Mouse (Mus musculus) cerebral cortex, adult 2 months (tissue): ENCODE measurements around the gene Ccdc54.

Experiments
- WGBS: fragments of 180-500 bp; shearing (Covaris S2); methylation state at CpG from one replicate; pipeline ENCODE4 v1.1.7; 2018; 5-methylcytosine and 5-hydroxymethylcytosine counted together

The Ccdc54 gene

DNA sequence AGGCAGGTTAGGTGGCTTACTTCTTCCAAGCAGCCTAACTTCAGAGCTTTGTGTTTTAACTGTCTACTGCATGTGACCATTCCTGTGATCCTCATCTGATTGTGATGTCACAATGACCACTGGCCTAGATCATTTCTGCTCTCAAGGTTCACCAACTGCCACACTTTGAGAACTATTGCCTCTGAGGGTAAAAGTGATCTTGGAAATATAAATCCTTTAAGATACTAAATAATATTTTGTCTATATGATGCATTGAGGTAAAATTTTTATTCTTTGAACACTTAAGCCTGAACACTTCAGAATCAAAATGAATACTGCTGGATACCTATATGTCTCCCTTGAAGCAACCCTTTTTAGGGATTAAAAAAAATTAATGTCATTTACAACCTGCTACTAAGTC lies at the start of gene Ccdc54:
TSS of gene Ccdc54 (minus strand) at position 101 of the 400 bp plus-strand sequence.

DNA sequence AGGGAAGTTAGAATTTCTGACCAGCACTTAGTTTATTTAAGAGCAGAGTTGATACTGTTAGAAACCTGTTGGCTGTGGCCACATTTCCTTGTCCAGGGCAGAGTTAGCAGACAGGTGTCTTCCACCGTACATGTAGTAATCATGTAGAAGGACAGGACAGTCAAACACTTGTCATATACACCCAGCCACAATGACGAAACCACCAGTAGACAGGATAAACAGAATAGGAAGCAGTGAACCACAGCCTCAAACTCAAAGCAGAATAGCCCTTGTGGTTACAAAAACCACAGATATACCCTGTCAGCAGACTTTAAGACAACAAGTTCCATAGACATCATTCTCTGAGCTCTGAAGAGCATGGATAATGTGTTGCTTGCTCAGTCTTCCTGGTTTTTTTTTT lies 41.6 kb upstream of the Ccdc54 start:
- WGBS: 86% methylated on average over 2 of the region's 2 CpGs

DNA sequence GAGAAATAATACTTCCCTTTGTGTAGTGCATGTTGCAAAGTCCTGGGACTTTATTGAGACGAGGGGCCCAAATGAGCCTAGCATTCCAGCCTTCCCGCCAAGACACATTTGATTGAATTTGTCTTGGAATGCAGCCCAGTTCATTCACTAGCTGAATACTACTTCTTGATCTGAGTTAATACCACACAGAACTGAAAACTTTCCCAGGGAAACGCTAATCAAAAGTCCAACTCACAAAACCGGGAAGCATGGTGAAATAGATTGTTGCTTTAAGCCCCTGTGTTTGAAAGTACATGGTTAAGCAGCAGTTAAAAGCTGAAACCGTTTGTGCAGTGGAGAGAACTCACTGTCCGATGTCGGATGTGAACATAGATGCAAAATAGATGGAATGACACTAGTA lies 24.6 kb upstream of the Ccdc54 start:
- 52% methylated on average over 7 of the region's 7 CpGs for WGBS

GRCm38 (mm10) chr16:50612944-50613343 lies 22.0 kb upstream of the Ccdc54 start:
- WGBS: 53% methylated on average over 4 of the region's 4 CpGs

DNA sequence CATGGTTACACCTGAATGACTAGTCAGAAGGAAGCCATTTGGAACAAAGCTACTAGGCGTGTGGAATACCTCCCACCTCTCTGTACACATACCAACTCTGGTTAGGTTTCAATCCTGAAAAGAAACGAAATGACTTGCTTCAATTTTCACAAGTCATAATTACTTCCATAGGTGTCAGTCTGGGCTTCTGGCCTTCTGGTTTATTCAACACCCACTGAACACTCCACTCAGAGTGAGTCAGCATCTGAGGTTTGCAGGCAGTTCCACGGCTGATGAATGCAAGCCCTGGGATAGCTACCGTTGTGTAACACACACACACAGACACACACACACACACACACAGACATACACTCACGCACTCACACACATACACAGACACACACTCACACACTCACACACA lies 19.6 kb upstream of the Ccdc54 start:
- WGBS: 57% methylated on average over 5 of the region's 5 CpGs

DNA sequence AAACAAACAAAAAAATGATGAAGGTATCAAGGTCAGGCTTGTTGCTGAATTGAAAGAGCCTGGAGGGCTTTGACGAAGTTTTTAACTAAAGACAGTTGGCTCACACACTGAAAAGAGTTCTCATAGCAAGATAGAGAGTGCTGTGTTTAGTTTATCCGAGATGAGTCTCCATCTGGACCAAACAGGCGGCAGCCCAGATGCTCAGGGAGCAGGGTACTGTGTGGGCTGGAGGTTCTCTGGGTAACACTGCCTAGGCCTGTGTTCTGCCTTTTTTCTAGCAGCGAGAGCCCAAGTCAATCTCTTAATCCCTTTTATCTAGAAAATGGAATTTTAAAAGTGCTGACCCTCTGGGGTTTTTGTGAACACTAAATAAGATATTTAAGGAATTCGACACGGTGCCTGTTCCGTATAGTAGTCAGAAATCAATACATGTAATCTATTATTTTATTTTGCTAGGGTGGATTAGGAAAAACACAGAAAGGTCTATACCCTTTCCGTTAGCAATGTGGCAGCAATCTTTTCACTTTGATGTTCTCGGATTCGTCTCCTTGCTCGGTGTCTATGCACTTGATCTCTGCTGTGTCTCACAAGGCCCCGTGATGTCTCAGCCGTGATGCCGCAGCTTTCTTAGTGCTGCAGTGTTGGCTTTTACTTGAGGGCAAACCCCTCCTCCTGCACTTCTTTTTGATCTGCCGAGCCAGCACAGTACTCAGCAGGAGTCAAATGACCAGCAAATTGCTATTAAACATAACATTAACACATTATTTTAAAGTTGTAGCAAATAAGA lies 17.0 kb upstream of the Ccdc54 start:
- 69% methylated on average over 15 of the region's 15 CpGs for WGBS

DNA sequence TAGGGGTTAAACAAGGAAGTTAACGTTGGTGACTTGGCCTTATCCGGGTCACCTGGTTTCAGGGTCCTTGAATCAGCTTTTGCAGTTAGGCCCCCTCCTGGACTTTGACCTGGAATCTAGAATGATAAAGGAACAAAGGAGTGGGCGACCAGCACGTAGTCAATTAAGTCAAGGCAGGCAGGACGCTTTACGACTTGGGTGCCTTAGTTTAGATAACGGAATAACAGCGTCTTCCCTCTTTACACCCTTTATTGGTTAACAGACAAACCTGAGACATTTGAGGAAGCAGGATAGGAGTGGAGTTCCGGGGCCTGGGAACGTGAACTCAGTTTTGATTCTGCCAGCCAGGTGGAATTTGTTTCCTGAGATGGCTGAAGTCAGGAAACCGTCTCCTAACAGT lies 13.9 kb upstream of the Ccdc54 start:
- 86% methylated on average over 11 of the region's 11 CpGs for WGBS

DNA sequence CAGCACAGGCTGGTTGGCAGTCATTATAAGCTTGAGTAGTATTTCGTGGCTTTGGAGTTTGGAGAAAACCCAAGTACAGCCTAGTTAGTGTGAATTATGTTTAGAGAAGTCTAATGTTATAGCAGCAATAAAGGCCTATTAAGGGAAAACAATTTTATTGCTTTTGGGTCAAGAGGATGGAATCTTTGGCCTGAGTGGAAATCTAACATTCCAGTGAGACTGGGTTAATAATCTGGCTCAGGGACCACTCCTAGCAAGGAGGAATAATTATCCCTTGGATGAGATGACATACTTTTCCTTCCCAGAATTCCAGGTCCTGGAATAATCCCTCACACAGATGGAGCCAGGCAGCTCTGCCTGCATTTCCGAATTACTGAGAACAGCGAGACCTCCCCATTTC lies 11.0 kb upstream of the Ccdc54 start:
- WGBS: 63% methylated on average over 3 of the region's 3 CpGs

GRCm38 (mm10) chr16:50600665-50601064 lies 9.7 kb upstream of the Ccdc54 start:
- 69% methylated on average over 3 of the region's 3 CpGs for WGBS

DNA sequence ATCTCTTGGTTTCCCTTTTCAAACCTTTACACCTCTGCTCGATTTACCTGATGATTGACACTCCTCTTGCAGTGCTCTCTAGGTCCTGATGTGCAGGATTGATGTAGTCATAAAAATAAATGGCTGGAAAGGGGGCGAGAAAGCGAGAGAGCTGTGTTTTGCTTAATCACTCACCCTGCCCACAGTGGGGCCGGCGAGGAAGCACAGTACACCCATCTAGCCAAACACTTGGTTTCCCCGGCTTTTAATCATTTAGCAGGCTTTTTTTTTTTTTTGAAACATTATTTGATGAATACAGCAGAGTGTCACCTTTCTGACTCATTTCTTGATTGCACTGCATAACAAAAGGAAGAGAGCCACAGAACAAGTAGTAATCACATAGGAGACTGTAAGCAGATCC lies 5.7 kb upstream of the Ccdc54 start:
- WGBS: 78% methylated on average over 6 of the region's 6 CpGs

DNA sequence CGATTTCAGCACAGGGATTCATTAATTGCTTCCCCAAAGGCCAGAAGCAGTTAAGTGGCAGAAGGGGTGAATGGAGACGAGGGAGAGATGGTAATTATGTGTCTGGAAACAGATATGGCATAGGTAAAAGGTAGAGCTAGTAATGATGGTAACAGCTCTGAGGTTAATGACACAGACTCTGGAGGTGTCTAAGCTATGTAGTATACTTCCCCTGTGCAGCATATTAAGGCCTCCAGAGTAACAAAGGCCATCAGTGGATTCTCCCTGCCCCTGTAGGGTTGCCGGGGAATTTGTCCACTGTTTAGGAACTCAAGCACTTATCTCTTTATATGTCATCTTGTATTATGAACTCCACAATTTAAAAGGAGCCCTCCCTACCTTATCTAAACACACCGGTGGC lies 5.2 kb upstream of the Ccdc54 start:
- WGBS: 87% methylated on average over 4 of the region's 4 CpGs

DNA sequence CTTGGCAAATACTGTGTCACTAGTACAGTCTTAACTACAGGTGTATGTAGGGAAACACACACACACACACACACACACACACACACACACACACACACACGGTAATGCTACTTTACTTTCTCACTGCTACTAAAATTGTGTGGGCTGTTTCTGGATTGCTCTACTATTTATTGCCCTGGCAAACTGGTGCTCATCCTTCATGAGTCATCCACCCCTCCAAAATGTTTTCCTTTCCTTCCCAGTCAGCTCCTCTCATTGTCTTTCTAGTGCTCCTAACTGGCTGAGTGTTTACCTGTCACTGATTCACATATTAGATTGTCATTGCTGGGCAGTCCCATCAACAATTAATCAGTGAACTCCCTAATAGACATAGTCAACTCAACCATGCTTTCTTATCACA lies 3.9 kb upstream of the Ccdc54 start:
- WGBS: 64% methylated on average over 1 of the region's 1 CpGs

GRCm38 (mm10) chr16:50593361-50593760 lies 2.4 kb upstream of the Ccdc54 start:
- WGBS: 85% methylated on average over 11 of the region's 11 CpGs

DNA sequence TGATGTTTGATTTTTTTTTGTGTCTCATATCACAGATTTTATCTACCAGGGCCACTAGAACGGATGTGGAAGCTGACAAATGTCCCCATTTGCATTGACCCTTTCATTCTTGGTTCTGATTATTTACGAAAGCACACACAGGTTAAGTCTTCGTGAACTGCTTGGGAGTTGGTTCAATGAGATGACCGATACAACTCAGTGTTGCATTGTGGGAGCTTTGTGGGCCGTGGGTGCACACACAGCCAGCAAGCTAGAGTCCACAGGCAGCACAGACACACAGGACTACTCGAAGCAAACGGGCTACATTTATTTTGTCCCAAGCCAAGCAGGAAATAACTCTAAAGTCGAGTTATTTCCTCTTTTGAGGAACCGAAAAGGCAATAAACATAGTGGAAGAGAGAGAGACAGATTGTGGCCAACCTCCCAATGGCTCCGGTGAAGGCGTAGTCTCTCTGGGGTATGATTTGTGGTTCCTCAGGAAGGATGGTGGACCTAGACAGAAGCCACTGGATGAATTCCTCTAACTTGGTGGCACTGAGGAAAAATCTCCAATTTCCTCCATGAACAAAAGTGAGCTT lies 1.3 kb downstream of the Ccdc54 start:
- WGBS: 71% methylated on average over 11 of the region's 11 CpGs

- WGBS: 93% methylated on average over 1 of the region's 1 CpGs
These were observed 2.8 kb downstream of the Ccdc54 start for GRCm38 (mm10) chr16:50588191-50588590.

- WGBS: 90% methylated on average over 7 of the region's 7 CpGs
These were observed 3.8 kb downstream of the Ccdc54 start for GRCm38 (mm10) chr16:50587139-50587538.

DNA sequence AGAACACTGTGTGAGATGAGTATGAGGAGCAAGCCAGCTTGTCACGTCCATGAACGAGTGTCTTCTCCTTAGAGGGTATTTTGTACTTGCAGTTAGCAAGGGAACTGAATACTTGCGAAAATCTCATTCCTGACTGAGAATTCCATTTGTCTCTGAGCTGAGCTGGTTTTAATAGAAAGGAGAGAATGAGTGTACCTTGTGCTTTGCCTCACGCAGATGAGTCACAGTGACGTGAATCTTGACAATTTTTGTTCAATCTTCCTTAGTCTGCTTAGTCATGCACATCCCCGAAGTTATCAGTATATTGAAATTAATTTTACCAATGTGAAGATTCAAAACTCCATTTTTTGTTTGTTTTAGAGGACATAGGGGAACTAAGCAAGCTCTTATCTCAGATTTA lies 12.6 kb downstream of the Ccdc54 start:
- WGBS: 74% methylated on average over 6 of the region's 6 CpGs

DNA sequence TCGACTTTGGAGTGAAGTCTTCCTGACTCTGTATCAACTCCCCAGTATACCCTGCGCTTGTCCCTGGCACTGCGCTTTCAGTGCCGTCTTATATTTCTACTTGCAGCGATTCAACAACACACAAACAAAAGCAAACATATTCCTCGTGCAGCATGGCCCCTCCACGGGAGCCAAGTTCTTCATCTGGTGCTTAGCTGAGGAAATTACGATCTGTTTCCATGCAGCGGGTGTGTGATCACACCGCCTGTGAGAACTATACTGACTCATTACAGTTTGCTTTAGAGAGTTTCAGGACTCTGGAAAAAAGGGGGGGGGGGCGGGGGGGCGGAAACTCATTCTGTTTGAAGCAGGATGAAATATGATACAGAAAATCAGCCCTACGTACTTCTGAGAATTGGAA lies 18.4 kb downstream of the Ccdc54 start:
- WGBS: 43% methylated on average over 13 of the region's 13 CpGs

DNA sequence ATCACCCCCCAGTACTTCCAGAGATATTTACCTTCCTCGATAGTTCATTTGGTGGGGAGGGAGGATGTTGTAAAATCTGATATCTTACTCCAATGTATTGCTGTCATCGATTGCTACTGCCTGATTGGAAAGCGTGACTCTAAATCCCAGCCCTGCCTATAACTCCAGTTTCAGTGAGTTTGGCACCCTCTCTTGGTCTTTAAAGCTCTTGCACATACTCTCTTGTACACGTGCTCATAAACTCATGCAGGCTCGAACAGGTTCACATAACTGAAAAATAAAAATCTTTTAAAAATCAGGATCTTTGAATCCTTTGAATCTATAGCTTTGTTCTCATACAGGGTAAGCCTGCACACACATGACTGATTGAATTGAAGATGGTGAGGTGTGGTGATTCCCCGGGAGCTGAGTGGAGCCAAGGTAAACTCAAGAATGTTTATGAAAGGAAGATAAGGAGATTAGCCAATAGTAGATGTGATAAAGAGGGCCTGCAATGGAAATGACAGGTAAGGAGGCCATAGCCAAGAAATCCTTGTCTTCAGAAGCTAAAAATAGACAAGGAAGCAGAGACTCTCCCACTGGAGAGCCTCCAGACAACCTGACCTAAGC lies 31.7 kb downstream of the Ccdc54 start:
- 87% methylated on average over 6 of the region's 6 CpGs for WGBS

DNA sequence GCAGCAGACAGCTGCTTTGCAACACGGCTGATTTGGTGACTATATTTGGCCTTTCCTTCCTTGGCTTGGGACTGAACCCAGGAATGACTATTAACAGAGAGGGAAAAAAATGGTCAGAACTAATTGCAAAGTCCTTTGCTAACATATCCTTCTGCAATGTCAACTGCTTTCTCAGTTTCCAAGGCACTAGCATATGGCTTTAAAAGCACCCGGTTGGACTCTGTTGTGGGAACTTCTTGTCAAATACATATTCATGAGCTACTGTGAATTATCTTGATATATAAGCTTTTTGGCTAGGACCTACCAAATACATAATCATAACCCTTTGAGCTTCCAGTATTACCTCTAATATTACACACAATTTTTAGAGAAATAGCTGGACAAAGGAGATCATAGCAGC lies 37.1 kb downstream of the Ccdc54 start:
- WGBS: 41% methylated on average over 2 of the region's 2 CpGs

GRCm38 (mm10) chr16:50551871-50552528 lies 39.0 kb downstream of the Ccdc54 start:
- WGBS: 78% methylated on average over 7 of the region's 7 CpGs

- 86% methylated on average over 5 of the region's 5 CpGs for WGBS
These were observed 40.0 kb downstream of the Ccdc54 start for GRCm38 (mm10) chr16:50550927-50551326.
